Mouse (Mus musculus) brain, embryonic 14.5 days (tissue): Measurements from ENCODE around the gene Cyp2u1. TPM values are rescaled to one million over a fixed set of nuclear protein-coding genes. Genes with fewer than 3 reads are reported as not detected.

Experiments used
- DNase-seq: peaks from one replicate; pipeline ENCODE4 v3.0.0-alpha.2; 2011; ENCODE audit warnings: low read depth
- CTCF ChIP-seq: fragments of 200-500 bp; IDR thresholded peaks from 2 replicates; pipeline ENCODE4 v1.5.1; 2012; ENCODE audit warnings: inconsistent platforms, mild to moderate bottlenecking, moderate library complexity, borderline replicate concordance; ENCODE audit not compliant: insufficient read depth, insufficient read length; ENCODE audit errors: extremely low read depth
- POLR2A ChIP-seq: fragments of 200-500 bp; IDR thresholded peaks from 2 replicates; pipeline ENCODE4 v1.6.1; 2012; ENCODE audit warnings: mild to moderate bottlenecking, inconsistent platforms, borderline replicate concordance; ENCODE audit not compliant: poor library complexity, insufficient read depth, insufficient read length, severe bottlenecking; ENCODE audit errors: extremely low read depth
- polyA plus RNA-seq: library from polyadenylated mRNA; depleted of rRNA; stranded (reverse); fragments of >200 nt; gene quantifications from 2 replicates; pipeline ENCODE4 v1.2.3, GENCODE M21; 2012

Cyp2u1 gene
- polyA plus RNA-seq, 1 experiment = 3.7 TPM

DNA sequence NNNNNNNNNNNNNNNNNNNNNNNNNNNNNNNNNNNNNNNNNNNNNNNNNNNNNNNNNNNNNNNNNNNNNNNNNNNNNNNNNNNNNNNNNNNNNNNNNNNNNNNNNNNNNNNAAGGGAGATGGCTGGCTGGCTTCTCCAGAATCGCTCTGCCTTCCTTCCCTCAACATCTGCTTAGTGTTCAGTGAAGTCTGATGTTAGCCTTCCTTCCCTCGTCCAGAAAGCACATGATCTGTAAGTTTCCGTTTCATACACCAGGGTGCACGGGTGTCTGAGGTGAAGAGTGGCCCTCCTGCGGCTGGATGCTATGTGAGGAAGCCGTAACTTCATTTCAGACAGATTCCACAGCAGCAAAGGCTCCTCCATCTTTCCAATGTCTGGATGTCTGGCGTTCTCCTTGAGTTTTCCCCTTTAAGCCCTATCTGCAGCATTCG lies 32.1 kb upstream of the Cyp2u1 start:
- no peak for TF ChIP-seq CTCF
- no peak for TF ChIP-seq POLR2A
- DNase-seq = no peak

DNA sequence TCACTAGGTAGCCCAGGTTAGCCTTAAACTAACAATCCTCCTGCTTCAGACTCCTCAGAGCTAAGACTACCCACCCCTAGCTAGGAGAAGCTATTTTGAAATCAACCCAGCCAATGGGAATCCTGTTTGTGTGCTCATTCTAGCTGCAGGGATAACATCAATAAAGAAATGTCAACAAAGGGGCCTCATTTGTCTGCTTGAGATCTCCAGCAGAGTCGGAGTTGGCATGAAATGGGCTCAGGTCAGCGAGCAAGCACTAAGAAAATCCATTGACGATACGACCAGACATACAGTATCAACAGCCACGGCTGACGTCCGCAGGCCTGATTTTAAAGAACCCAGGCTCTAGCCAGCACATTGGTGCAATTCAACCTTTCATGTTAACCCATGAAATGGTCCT lies 24.2 kb upstream of the Cyp2u1 start:
- no peak for TF ChIP-seq POLR2A
- no peak for TF ChIP-seq CTCF
- no peak for DNase-seq

DNA sequence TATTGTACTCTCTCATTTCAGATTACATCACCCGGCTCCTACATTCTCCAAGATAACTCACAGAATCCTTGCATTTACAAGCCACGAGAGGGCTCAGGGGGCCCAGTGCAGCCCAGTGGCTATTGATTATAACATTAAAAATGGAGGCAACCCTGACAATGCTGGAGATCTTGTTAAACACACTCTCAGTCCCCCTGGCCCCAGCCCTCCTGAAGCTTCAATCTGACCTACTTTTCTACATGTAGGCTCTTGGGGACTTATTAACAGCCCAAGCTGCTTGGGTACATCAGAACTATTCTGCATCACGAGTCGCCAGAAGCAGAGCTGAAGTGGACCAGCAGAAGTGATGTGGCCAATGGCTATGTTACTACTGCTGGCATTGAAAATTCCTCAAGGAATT lies 23.6 kb upstream of the Cyp2u1 start:
- no peak for TF ChIP-seq POLR2A
- no peak for TF ChIP-seq CTCF
- DNase-seq = peak; percentile 22

DNA sequence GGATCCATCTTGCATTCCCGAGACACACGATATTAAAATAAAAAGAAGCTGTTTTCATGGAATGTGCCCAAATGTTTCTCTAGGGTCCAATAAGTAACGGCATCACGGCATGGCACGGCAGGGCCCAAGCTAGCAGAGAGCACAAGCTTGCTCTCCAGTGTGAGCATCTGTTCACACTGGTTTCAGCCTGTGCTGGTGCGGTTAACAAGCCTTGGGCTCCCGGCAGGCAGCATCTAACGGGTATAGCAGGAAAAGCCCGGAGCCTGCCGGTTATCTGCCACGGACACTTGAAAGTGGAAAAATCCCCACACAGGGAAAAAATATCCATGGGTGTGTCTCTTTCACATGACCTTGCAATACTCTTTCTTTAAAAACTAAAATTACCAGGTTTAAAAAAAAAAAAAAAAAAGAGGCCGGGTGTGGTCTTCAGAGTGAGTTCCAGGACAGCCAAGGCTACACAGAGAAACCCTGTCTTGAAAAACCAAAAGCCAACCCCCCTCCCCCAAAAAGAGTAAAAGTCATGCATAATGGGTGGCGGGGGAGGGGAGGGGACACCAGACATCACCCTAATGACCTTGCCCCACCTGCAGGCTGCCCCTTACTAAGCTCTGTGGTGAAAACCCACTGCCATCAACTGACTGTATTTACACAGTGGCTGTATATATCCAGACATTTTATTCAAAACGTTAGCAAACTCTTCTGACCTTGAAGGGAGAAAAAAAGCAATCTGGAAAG lies 19.2 kb upstream of the Cyp2u1 start:
- DNase-seq = no peak
- TF ChIP-seq POLR2A = no peak
- TF ChIP-seq CTCF = no peak

DNA sequence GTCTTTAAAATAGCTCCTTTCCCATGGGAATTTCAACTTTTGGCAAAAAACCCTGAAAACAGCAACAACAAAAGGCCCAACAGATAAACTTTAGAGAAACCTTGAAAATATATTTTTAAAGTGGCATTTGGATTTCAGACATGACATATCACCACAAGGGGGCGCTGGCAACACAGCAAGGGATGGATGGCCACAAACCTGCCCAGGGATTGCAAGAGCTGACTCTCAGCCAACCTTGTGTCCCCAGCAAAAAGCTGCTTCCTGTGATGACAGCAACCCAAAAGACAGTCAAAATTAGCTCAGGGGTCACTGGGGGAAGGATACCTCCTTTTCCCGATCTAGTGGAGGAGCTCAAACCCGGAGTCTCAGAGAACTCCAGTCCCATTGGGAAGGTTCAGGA lies 17.2 kb upstream of the Cyp2u1 start:
- TF ChIP-seq CTCF (peak; percentile 88), POLR2A (no peak)

DNA sequence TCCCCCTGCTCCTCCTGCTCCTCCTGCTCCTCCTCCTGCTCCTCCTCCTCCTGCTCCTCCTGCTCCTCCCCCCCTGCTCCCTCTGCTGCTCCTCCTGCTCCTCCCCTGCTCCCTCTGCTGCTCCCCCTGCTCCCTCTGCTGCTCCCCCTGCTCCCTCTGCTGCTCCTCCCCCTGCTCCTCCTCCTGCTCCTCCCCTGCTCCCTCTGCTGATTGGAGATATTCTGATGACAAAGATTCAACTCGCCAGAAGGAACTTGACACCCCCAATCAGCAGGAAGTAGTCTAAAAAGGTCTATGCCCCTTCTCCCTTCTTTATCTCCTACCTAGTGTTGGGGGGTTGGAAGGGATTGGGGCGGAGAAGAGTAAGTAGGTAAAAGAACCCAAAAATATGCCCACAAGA lies 15.2 kb upstream of the Cyp2u1 start:
- no peak for TF ChIP-seq POLR2A
- no peak for TF ChIP-seq CTCF
- DNase-seq = no peak

More for the DNA sequence above, 17.2 kb upstream of the Cyp2u1 start:
- DNase-seq = peak; percentile 90

DNA sequence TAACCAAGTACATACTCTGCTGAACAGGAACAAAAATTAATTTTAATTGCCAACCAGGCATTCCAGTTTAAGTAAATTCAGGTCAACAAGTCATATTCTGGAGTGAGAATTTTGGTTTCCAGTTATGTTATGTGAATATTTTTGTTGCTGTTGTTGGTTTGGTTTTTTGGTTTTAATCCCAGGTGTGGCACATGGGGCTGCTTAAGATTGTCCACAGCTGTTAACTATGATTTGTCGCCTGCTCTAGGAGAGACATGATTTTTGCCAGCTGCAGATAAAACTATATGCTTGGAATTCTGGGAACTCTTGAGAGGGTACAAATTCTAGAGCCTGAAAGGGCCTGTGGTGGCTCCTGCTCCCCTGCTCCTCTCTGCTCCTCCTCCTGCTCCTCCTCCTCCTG lies 14.1 kb upstream of the Cyp2u1 start:
- TF ChIP-seq CTCF (no peak), POLR2A (no peak)
- DNase-seq = no peak

DNA sequence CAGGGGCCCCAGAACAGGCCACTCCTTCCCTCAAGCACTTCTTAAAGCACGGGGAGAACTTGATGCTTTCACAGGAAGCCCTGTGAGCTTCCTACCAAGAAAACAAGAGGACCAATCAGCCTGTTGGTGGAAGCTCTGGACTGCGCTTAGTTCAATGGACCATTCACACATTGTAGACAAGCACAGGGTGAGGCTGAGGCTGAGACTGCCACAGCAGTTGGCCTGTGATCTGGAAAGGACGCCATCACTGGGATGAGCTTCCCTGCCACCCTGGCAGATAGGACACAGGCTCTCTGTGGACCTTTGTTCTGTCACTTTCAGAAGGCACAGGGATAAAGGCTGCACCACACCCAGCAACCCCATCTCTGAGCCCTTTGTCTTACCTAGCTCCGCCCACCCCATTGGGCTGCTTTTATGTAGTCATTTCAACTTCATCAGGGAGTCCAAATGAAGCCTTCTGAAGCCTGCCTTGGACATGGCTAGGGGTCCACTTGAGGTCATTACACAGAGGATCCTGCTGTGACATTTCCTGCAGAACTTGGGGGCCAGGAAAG lies 13.0 kb upstream of the Cyp2u1 start:
- TF ChIP-seq POLR2A (no peak), CTCF (no peak)
- DNase-seq = no peak

DNA sequence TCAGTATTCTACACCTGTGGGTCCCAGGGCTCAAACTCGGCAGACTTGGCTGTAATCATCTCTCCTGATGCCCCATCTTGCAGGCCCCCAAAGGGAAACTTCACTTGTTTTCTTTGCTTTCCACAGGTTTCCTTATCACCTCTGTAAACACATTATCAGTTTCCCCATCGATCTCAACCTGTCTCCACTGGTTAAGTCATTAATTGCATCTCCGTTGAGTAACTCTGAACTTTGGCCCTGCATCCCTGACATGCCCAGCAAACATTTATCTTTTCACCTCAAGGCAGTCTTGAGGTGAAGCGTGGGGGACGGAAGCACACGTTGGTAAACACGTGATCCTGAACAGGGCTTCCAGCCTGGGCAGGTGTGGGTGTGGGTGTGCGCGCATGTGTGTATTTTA lies 9.3 kb upstream of the Cyp2u1 start:
- no peak for DNase-seq

DNA sequence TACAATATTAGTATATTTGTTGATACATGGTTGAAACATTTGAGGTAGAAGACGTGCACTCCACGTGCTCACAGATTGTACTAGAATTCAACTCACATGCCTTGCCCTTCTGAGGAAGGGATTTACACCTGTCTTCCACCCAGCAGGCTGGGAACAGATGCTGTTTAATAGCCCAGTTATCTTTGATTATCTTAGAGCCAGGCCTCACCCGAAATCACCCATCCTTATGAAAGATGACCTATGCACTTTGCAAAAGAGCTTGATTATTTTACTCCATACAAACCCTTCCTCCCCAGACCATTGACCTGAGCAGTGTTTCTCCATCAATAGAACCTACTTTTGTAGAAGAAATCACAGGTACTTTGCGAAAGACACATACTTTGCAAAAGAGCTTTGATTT lies 7.5 kb upstream of the Cyp2u1 start:
- TF ChIP-seq POLR2A (no peak), CTCF (no peak)
- DNase-seq = no peak

More for the DNA sequence above, 9.3 kb upstream of the Cyp2u1 start:
- TF ChIP-seq CTCF = no peak
- no peak for TF ChIP-seq POLR2A

DNA sequence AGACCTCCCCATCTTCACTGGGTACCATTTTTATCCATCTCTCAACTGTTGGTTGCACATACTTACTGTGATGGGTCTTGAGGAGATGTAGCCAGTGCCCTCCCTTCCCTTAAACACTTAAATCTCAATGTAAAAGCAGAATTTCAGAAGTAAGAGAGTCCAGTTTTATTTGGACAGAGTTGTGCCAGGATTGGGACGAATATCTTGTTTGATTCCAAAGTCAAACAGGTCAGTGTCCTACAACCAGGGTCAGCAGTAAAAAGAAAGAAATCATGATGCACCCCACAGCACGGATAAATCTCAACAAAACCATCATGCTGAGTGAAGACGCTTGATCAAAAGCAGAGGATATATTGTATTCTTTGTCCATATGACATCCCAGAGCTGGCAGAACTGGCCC lies 4.8 kb upstream of the Cyp2u1 start:
- TF ChIP-seq CTCF (no peak), POLR2A (no peak)
- DNase-seq = no peak

DNA sequence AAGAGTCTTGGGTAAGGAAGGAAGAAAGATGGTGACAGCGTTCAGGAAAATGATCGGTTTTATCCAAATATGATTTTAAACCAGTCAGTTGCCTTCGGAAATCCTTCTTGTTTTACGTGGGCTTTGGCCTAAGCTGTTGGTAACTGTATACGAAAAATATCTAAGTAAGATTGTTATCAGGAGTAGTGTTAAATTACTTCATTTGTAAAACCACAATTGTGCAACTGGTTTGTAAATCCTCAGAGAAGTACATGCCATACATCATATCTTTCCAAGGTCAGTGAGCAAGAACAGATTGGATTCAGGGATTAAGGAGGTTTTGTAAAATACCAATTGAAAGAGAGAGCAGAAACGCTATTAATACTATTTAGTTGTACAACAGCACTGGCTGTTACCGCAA lies 3.2 kb upstream of the Cyp2u1 start:
- no peak for TF ChIP-seq CTCF

More for the DNA sequence above, 3.2 kb upstream of the Cyp2u1 start:
- no peak for DNase-seq
